Mouse (Mus musculus) retina, postnatal 1 day (tissue): Measurements from ENCODE around the gene Cldnd2.

ENCODE experiments used
- DNase-seq: peaks from one replicate; pipeline ENCODE4 v3.0.0-alpha.2; 2012

Cldnd2 gene

GRCm38 (mm10) chr7:43448246-43448645, 7.7 kb downstream of the Cldnd2 start:
- no peak for DNase-seq

DNA sequence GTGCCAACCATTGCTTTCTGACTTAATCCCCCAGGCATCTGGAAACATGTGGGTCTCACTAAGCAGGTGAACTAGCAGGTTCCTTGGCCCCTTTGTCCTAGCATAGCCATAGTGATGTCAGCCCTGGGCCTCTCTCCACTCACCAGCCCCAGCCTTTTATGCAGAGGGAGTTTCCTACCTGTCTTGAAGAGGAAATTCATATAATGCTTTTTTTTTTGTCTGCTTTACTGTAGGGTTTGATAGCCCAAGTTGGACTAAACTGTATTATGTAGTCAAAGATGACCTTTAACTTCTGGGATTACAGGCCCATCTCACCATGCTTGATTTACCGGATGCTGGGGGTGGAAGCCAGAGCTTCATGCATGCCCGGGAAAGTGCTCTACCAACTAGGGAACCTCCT, 9.2 kb downstream of the Cldnd2 start:
- DNase-seq: no peak

DNA sequence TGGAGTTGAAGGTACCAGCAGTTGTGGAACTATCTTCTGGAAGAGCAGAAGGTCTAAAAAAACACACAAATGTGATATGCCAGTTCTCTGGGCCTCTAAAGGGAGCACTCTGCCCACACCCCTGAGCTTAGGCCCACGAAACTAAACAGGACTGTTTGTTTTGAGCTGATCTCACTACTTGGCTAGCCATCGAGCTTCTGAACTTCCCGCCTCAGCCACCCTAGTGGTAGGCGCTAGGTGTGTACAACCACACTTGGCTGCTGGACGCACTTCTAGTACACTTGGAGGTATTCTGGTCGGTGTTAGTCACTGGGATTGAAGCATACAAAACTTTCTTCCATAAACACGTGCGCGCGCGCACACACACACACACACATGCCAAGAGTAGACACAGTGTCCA, 11.1 kb downstream of the Cldnd2 start:
- no peak for DNase-seq

GRCm38 (mm10) chr7:43452609-43453008, 12.0 kb downstream of the Cldnd2 start:
- DNase-seq: peak; percentile 21

DNA sequence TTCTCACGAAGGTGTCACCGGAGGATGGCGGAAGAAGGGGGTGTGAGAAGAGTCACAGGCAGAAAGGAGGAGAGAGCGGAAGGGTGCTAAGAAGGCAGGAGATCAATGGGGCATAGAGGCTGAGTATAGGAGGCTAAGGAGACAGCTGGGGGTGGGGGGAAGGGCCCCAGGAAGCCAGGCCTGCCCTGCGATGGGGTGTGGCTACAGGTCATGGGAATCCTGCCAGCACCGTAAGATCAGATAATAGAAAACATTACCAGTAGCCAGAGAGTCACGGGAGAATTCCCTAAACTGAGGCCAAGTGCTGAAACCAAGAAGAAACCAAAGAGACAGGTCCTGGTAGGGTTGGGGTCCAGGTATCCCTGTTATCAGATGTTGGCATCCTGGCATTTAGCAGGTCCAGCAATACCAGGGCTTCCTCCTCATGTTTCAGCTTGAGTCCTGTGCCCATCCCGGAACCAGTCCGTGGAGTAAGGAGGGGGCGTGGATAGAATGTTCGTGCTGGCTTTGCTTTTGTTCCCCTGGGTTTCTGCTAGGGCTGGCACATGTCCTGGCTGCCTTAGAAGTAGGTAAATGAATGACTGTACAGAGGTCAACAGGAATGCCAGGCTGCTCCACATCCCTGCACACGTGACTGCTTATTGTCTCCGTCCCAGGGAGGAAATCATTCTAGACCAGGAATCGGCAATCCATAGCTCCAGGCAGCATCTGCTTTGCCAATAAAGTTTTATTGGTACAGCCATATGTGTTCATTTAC, 13.2 kb downstream of the Cldnd2 start:
- DNase-seq: no peak

GRCm38 (mm10) chr7:43454371-43454770, 13.8 kb downstream of the Cldnd2 start:
- no peak for DNase-seq

DNA sequence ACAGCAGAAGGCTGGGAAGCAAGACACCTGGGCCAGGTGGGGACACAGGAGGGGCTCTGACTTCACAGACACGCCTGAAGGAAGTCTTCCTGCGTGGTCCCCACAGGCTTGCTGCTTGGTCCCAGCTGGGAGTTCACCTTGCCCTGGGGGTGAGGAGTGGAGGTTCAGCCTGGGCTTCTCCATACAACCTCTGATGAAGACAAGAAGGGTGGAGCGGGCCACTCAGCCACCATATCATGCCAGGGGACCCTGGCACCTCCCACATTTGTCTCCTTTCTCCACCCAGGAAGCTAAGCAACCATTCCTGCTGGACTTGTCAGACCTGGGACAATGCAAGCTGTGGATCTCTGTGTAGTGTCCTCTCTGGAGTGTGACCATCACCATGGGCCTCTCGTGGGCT, 22.3 kb downstream of the Cldnd2 start, which contains the start of gene Vsig10l:
TSS of gene Vsig10l (plus strand) at position 301 of the 400 bp plus-strand sequence.
- DNase-seq: no peak

DNA sequence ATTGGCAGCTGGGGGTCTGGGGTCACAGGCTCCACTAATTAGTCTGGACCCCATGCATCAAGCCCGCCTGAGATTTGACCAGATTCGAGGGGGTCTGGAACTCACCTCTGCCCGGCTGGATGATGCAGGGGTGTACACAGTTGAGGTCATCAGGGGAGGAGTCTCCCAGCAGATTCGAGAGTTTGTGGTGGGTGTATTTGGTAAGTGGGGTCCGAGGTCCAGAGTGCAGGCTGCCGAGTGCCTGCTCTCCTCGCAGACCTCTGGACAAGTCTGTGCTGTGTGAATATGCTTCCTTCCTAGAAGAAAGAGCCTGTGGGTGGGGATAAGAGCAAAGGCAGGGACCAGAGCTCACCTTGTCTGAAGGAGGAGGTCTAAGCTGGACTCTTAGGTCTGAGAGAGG, 23.4 kb downstream of the Cldnd2 start:
- DNase-seq: no peak

DNA sequence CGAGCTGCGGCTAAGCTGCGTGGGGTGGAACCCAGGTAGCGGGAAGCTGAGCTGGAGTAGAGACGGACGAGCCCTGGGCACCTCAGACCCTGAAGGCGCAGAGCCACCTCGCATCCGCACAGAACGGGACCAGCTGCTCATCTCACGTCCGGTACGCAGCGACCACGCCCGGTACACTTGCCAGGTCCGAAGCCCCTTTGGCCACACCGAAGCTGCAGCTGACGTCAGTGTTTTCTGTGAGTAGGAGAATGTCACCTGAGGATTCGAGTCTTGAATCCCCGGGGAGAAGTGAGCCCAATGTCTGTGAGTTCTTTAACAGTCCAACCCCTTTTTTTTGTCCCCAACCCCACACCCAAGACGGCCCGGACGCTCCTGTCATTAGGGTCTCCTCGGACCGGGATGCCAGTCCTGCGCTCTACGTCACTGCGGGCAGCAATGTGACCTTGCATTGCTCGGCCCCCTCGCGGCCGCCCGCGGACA, 24.3 kb downstream of the Cldnd2 start:
- no peak for DNase-seq

GRCm38 (mm10) chr7:43465344-43466098, 24.9 kb downstream of the Cldnd2 start:
- DNase-seq: peak; percentile 95

DNA sequence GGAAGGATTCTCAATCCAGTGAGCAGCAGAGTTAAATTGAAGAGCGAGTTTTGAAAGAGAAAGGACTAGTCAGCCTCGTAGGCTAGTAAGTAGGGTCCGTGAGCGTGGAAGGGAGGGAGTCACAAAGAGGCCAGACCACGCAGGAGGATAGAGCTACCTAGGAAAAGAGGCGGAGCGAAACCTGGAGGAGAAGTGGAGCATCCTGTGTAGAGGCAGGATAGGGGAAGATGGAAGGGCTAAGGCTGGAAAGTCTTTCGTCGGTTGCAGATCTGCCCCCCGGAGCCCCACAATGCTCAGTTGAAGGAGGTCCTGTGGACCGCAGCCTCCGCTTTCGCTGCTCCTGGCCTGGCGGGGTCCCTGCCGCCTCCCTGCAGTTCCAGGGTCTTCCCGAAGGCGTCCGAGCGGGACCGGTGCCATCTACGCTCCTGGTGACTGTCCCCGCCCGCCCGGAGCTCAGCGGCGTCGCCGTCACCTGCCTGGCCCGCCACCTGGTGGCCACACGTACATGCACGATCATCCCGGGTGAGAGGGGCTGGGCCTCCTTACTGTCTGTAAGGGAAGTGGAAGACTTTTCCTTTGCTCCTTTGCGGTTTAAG, 25.6 kb downstream of the Cldnd2 start:
- DNase-seq: peak; percentile 88

DNA sequence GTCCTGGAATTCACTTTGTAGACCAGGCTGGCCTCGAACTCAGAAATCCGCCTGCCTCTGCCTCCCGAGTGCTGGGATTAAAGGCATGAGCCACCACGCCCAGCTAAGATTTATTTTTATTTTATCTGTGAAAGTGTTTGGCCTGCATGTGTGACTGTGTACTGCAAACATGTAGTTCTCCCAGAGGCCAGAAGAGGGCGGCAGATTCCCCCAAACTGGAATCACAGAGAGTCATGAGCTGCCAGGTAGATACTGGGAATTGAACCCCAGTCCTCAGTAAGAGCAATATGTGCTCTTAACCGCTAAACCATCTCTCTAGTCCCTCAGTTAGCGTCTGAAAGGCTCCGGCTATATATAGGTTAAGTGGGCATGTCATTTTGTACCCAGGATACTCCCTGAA, 29.8 kb downstream of the Cldnd2 start:
- peak; percentile 66 for DNase-seq

DNA sequence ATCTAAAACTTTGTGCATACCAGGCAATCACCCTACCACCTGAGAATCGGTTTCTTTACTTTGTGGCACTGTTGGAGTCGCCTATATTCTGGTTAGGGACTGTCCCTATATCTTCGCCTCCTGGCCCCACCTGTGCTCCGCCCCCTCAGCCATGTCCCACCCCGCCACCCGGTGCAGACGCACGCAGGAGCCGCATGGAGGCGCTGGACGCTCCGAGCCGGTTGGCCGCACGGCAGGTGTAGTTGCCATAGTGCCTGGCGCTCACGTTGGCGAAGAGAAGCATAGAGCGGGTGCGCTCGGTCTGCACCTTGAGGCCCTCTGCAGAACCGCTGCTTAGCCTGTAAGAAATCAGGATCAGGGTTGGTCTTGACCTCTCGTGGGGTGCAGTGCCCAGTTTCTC, 35.1 kb downstream of the Cldnd2 start:
- no peak for DNase-seq

- peak; percentile 56 for DNase-seq
Observed at GRCm38 (mm10) chr7:43476376-43476775, 35.8 kb downstream of the Cldnd2 start.

DNA sequence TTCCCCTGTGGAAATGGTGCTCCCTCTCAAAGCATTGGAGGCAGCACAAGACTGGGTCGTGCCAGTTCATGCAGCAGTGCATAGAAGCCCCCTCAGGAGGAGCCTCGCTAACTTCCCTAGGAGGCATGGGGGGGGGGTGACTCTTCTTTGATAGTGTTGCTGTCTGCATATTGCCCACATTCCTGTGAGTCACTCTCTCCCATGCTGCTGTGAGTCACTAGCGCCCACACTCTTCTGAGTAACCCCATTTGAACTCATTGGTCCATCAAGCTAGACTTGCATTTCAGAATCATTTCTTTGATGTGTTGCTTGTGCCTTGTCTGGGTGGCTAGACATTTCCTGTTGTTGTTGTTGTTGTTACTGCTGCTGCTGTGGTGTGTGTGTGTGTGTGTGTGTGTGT, 40.6 kb downstream of the Cldnd2 start:
- no peak for DNase-seq

DNA sequence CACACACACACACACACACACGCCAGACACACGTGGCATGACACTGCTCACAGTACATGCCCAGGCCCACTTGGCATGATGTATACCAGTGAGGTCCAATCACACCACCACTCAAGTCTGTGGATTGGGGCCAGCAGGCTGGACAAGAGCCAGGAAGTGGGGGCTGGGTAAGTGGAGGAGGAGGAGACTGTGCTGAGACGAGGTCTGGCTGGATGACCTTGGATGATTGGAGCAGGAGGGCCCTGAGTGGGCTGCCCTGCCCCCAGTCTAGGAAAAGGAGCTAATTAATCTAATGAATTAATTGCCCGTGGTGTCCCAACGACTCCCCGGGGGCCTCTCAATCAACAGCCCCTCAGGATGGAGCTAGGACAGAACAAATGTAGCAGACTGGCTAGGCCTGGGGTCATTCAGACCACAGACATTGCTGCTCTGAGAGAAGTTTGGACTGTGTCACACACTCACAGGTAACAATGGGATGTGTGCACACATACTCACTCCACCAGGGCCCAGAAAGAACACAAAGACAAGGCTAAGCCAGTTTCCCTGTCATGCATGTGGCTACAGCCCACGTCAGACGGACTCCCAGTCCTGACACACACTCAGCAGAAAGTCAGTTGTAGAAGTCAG, 41.6 kb downstream of the Cldnd2 start:
- peak; percentile 82 for DNase-seq

DNA sequence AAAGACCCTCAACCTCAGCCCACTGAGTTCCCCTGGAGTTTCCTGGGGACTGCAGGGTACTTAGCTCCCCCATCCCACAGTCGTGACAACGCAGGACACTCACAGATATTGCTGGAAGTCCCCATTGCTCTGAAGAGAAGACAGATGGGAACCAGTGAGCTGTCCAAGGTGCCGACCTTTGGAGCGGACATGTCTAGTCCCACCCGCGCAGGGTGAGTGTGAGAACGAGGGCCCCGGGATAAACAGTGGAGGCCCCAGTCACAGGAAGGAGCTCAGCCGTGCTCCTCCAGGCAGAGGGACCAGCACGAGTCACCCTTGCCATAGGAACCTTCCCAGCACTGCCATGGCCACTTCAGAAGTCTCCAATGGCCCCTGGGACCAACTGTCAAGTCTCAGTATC, 42.7 kb downstream of the Cldnd2 start:
- peak; percentile 33 for DNase-seq

DNA sequence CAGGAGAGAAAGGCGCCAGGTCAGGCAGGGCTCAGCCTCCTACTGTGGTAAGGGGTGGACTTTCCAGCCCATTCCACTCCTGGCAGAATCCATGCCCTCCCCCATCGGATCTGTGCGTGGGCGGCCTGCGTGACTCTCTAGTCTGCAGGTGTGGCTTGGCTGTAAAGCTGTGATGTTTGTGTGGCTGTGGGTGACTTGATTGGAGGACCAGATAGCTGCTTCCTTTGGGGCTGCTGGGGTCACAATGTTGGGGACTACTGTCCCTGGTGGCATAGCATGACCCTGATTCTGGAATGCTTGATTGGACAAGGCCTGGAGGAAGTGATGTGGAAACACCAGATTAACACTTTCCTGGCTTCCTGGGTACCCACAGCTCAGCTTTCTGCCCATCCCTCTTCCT, 48.1 kb downstream of the Cldnd2 start:
- peak; percentile 74 for DNase-seq

- DNase-seq: peak; percentile 52
Observed at GRCm38 (mm10) chr7:43489631-43490125, 49.1 kb downstream of the Cldnd2 start, which contains the start of gene Iglon5. Iglon5 (minus strand) TSS chr7:43490075.

GRCm38 (mm10) chr7:43490182-43490584, 49.6 kb downstream of the Cldnd2 start:
- peak; percentile 84 for DNase-seq

GRCm38 (mm10) chr7:43490861-43491260, 50.3 kb downstream of the Cldnd2 start:
- no peak for DNase-seq
